Mouse (Mus musculus): Measurements from ENCODE around the gene Olfr930.

Gene Olfr930

DNA sequence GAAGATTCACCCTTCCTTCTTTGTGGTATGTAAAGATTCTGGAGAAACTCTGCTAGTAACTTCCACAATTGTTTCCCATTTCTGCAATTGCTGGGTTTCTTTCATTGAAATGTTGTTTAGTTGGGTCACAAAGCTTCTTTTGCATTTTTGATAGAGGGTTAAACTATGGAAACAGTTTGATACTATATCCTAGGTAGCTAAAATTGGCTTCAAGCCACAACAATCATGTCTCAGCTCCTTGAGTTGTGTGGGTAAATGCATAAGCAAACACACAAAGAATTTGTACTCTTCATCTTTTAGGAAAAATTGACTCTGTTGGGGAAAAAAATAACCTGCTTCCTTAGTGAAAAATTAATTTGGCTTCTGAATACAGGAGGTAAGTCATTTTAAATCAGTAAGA lies at the start of gene Olfr930:
TSS of gene Olfr930 (plus strand) at position 301 of the 400 bp plus-strand sequence.
- no peak for DNase-seq

DNA sequence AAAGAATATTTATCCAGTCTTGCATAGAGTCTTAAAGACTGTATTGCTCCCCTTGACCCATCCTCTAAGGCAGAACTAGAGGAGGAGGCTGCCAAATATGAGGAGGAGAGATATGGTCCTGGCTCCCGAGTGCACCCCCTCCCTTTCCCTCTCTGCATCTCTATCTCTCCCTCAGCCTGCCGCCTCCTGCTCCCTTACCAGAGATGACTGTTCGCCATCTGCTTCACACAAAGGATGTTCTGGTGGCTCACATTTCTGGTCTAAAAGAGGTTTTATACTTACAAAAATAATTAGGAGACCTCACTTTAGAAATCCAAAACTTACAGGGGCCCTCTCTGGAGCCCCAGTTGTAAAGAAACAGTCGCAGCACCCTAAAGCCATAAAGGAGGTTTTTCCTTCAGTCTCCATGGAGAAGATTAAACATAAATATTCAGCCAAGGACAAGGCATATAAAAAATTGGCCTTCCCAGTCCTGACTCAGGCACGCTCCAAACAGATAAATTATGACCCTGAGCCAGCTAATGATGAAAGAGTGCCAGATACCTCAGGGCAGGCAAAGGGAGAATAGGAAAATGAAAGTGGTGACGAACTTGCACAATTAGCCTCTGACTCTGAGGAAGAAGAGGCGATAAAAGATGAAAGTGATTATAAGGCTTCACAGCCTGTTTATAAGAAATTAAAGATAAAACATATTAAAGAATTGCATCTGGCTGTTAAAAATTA lies 24.0 kb downstream of the Olfr930 start:
- no peak for DNase-seq

DNA sequence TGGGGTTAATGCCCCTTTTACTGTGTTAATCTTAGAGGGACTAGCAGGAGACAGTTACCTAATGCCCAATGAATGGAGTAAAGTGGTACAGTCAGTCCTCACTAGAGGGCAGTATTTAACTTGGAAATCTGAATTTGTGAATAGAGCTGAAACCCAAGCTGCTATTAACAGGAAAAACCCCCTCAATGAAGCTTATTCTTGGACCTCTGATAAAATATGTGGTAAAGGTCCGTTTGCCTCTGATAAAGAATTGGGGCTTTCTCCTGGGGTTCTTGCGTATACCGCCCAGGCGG lies 24.5 kb downstream of the Olfr930 start:
- no peak for DNase-seq

DNA sequence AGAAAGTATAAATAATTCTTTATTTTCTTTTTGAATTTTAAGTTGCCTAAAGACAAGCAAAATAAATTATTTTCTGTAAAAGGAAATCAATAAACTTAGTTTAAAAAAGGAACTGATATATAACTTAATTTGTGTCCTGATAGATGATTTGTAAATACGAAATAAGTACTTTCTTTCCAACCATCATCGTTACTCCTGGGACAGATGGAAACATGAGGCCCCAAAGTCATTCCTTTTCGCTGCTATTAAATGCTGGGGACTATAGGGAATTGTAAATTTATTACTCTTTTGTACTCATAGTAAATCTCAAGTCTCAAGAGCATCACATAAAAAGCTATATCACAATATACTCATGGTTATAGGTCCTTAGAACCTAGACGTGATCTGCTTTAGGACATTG lies 42.4 kb downstream of the Olfr930 start, which contains the start of gene Olfr933:
TSS of gene Olfr933 (plus strand) at position 301 of the 400 bp plus-strand sequence.
- DNase-seq = no peak
